Mouse (Mus musculus) lung, postnatal 0 days (tissue): ENCODE results near the gene Nxpe4.

Source experiments
- CTCF ChIP-seq: IDR thresholded peaks from 2 replicates; pipeline ENCODE4 v1.5.1; 2016; ENCODE audit warnings: antibody characterized with exemption, mild to moderate bottlenecking
- EP300 ChIP-seq: IDR thresholded peaks from 2 replicates; pipeline ENCODE4 v1.6.1; 2016; ENCODE audit warnings: antibody characterized with exemption, mild to moderate bottlenecking, control low read depth

DNA sequence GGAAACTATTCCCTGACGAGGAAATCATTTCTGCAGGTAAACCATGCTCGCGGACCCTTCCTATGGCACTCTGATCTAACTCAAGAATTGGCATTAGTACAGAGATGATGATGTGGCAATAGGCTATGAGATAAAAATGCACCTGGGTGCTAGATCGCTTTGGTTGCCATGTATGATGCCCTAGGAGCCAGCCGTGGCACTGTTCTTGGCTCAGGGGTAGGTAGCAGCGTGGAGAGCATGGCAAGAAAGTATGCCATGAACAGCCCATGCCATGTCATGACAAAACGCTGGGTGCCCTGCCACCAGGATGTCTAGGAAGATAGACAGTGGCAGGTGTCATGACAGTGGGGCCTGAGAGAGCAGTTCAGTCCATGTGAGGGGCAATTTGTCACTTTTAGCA lies 265.4 kb downstream of the Nxpe4 start:
- TF ChIP-seq CTCF: no peak
- TF ChIP-seq EP300: no peak
